Mouse (Mus musculus): ENCODE results near the gene Olfr805.

The Olfr805 gene

DNA sequence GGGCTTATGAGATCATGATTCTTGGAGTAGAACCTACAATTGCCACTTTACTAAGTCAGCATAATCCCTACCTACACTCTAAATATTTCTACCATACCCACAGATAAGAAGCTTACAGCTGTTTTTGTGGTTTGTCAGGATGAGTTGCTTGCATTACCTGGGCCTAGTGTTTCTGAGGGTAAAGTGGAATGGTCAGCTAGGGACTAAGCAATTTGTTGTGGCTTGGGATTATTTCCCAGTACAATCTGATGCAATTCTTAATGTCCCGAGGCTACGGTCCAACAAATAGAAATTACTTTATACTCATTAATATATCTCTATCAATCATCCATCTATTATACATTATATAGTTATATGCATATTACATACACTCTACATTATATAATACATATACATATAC, at the start of gene Olfr805:
TSS of gene Olfr805 (minus strand) at position 101 of the 400 bp plus-strand sequence.
- DNase-seq (ENCODE audit: low spot score in 2 of 2), result no peak

DNA sequence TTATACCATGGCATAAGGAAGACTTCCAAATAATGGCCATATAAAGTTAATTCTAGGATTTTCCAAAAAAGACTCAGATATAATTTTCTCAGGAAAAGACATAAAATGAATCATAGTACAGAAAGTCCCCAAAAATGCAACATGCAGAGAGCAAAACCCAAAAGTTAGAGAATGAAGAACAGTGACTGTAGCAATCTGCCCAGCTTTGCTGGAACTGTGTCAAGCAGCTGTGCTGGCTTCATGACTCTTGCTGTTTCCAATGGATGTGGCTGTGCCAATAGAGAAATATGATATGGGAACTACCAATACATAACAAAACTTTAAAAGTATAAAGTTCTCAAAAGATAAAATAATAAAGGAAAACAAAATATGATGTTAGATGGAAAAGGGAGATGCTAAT, 48.9 kb upstream of the Olfr805 start:
- DNase-seq (ENCODE audit: low spot score in 2 of 2), result no peak

DNA sequence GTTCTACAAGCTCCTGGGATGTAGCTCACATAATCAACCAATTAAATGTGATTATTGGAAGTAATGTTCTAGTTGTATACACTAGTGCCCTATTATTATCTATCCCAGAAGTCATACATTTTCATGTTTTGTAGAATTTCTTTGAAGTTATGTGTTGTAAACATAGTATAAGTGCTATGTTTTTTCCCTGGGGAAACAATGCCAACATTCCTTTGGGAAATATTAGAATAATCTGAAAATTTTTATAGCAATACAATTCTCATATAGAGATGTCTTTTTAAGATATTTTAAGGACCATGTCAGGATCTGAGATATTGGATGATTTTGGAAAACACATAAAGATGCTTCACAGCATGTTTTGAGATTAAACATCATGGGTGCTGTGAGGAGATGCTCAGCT, 45.2 kb upstream of the Olfr805 start, which contains the start of gene Olfr809:
TSS of gene Olfr809 (plus strand) at position 301 of the 400 bp plus-strand sequence.
- no peak for DNase-seq (ENCODE audit: low spot score in 2 of 2)

DNA sequence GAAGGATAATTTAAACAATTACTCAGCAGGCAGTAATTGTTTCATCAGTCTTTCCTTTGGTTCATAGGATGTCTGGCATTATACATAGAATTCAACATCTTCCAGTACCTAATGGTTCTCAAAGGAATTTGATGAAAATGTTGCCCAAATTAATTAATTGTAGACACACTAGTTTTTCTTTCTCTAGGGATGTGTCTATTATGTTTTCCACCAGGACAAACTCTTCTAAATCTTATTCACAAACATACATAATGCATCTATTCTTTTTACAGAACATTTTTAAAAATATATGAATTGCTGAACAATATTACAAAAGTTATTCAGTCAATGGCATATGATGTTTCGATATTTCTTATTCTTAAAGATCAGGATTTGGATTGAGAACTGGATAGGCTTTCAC, 36.0 kb upstream of the Olfr805 start, which contains the start of gene Olfr808:
TSS of gene Olfr808 (plus strand) at position 301 of the 400 bp plus-strand sequence.
- no peak for DNase-seq (ENCODE audit: low spot score in 2 of 2)

DNA sequence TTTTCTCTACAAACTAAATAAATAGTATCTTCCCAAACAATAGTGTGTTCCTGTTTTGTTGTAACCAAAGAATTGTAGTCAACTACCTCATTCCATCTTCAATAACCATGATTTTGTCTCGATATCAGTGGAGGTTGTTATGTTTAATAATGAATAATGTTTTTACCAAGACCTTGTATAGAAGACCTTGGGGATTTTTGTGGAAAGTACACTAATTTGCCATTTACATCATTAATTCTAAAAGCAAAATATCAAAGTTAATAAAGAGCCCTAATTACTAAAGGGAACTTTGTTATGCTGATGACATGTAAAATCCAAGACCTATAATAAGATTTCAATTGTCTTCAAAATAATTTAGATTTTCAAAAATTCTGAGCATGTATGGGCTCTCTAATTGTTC, 28.5 kb upstream of the Olfr805 start, which contains the start of gene Olfr807:
TSS of gene Olfr807 (minus strand) at position 101 of the 400 bp plus-strand sequence.
- no peak for DNase-seq (ENCODE audit: low spot score in 2 of 2)

DNA sequence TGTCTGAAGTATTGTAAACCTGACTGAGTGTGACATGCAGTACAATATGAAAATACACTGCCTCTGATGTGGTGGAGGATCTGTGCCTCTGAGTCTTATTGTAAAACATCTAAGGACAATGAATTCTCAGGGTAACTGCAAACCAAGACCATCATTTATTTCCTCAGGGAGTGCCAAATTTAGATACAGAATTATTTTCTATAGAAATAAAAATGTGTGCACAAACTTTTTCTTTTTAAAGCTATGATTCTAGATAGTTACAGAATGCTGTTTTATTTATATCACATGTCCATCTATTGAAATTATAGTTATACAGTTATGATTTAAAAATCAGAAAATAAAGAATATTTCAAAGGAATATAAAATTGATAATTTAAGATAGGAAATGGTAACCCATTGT, 12.6 kb upstream of the Olfr805 start, which contains the start of gene Olfr806:
TSS of gene Olfr806 (minus strand) at position 101 of the 400 bp plus-strand sequence.
- DNase-seq (ENCODE audit: low spot score in 2 of 2), result no peak

DNA sequence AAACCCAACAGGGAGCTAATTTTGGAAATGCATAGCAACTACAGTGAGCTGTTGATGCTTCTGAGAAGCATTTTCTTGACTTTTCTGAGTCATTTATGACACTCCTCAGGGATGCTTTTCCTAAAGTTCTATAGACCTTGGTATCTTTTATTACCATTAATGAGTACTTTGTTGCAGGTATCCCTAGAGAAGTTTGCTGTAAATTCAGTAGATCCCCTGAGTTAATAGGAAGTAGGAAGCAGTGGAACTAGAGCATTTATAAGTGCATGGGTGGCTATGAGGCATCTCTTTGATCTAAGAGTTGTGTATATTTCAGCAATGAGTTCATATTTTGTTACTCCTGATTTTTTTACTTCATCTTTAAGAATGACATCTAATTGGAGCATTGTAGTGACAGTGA, 26.3 kb downstream of the Olfr805 start, which contains the start of gene Olfr804:
TSS of gene Olfr804 (plus strand) at position 301 of the 400 bp plus-strand sequence.
- no peak for DNase-seq (ENCODE audit: low spot score in 2 of 2)

DNA sequence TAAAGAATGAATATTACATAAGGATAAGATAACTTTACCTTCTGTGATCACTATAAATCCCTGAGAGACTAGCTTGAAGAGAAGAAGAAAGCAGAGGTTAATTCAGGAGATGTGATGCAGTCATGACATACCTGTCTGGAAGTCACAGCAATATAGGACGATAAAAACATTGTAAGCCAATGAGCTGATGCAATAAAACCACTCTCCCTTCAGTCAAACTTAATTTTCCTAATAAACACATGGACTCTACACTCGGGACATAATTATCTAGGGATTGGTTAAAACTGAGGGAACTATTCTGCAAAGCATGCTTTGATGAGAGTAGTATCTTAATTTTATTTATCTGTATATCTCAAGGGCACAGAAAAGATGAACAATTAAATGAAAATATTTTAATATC, 35.0 kb downstream of the Olfr805 start, which contains the start of gene Olfr803:
TSS of gene Olfr803 (minus strand) at position 101 of the 400 bp plus-strand sequence.
- DNase-seq (ENCODE audit: low spot score in 2 of 2), result no peak

DNA sequence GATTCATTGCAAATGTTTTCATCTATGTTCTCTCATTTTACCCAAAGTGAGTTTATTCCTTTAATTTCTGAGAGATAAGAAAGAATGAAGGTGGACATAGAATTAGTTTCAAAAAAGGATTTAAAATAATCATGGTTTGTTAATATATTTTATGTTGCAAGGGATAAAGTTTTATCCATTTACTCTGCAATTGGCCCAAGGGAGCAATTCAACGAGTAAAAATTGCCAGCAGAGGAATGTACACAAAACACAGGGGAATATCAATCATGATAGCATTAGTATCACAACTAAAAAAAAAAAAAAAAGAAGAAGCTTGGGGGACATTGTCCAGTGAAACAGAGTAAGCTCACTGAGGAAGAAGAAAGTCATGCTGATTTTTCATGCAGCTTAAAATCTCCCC, 41.1 kb downstream of the Olfr805 start, which contains the start of gene Olfr802:
TSS of gene Olfr802 (minus strand) at position 101 of the 400 bp plus-strand sequence.
- DNase-seq (ENCODE audit: low spot score in 2 of 2), result no peak

DNA sequence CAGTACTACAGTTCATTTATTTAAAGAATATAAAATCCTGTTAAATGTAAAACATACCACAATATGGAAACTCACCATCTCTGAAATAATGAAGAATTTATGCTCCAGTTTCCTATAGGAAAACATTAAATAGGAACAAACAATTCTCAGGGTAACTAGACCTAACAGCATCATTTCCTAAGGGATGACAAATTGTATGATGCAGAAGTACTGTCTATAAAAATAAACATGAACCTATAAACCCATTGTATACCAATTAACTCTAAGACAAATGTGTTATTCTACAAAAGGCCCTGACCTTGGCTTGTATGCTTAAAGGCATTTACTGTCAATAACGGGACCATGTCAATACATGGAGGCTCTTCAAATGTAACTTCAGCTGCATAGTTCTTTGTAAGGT, 55.4 kb downstream of the Olfr805 start, which contains the start of gene Olfr801:
TSS of gene Olfr801 (minus strand) at position 101 of the 400 bp plus-strand sequence.
- DNase-seq (ENCODE audit: low spot score in 2 of 2), result no peak
